Mouse (Mus musculus): Measurements from ENCODE around the gene Gramd1c. TPM values are rescaled to one million over a fixed set of nuclear protein-coding genes. Genes with fewer than 3 reads are reported as not detected.
A peak's percentile ranks its signal among the peaks of the same experiment; 100 is the strongest.

Gramd1c gene
- polyA plus RNA-seq, 1 experiment from 2014 or later, result 3.1 TPM

DNA sequence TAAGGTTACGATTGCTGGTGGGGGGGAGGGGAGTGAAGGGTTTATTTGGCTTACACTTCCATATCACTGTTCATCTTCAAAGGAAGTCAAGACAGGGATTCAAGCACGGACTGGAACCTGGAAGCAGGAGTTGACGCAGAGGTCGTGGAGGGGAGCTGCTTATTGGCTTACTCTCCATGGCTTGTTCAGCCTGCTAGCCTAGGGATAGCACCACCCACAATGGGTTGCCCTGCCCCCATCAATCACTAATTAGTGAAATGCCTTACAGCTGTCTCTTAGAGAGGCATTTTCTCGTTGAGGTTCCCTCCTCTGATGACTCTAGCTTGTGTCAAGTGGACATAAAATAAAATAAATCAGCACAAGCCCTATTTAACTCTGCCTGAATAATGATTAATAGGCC is 52.1 kb downstream of the Gramd1c start:
- H3K9me3 ChIP-seq (ENCODE audit: control insufficient read depth, low read length), result no peaks in the 10 kb centered on the region
- H3K27me3 ChIP-seq (replicated peaks; ENCODE audit: control insufficient read depth, insufficient read depth, low read length), result no peaks in the 10 kb centered on the region
- no peaks in the 10 kb centered on the region for H3K4me1 ChIP-seq (ENCODE audit: control insufficient read depth, insufficient read depth, low read depth, low read length)
- H3K27ac ChIP-seq (ENCODE audit: low read depth, low read length), result no peak overlapping the region
- 68% methylated on average over 5 of the region's 5 CpGs for WGBS
- no peak overlapping the region for H3K4me2 ChIP-seq (ENCODE audit: low read length)
- no peak for ATAC-seq
- H3K4me3 ChIP-seq (ENCODE audit: low read length), result no peak overlapping the region
- no peak overlapping the region for H3K9ac ChIP-seq (ENCODE audit: low read depth, low read length)
- no peaks in the 10 kb centered on the region for H3K36me3 ChIP-seq (ENCODE audit: control insufficient read depth, insufficient read depth, low read length)

DNA sequence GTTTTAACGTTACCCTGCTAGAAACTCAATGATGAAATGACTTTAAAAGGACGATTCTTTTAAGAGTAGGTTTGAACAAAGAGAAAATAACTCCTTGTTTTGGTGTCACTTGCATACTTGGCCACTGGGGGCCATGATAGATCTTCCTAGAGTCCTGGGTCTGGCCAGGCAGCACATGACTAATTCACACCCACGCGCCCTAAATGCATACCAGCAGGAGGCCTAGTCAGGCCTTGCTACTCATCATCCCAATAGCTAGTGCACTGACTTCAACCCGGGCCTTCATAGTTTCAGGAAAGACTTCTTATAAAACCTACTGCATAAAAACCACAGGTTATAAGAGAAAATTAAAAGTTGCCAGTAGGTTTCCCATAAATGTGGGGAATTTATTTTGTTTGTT is 61.1 kb downstream of the Gramd1c start:
- no peak overlapping the region for H3K27ac ChIP-seq (ENCODE audit: low read depth, low read length)
- H3K4me2 ChIP-seq (ENCODE audit: low read length), result no peak overlapping the region
- no peaks in the 10 kb centered on the region for H3K9me3 ChIP-seq (ENCODE audit: control insufficient read depth, low read length)
- no peak for ATAC-seq
- H3K36me3 ChIP-seq (ENCODE audit: control insufficient read depth, insufficient read depth, low read length), result no peaks in the 10 kb centered on the region
- H3K4me3 ChIP-seq (ENCODE audit: low read length), result no peak overlapping the region
- no peaks in the 10 kb centered on the region for H3K27me3 ChIP-seq (replicated peaks; ENCODE audit: control insufficient read depth, insufficient read depth, low read length)
- 57% methylated on average over 5 of the region's 5 CpGs for WGBS
- H3K4me1 ChIP-seq (ENCODE audit: control insufficient read depth, insufficient read depth, low read depth, low read length), result no peaks in the 10 kb centered on the region
- H3K9ac ChIP-seq (ENCODE audit: low read depth, low read length), result no peak overlapping the region

DNA sequence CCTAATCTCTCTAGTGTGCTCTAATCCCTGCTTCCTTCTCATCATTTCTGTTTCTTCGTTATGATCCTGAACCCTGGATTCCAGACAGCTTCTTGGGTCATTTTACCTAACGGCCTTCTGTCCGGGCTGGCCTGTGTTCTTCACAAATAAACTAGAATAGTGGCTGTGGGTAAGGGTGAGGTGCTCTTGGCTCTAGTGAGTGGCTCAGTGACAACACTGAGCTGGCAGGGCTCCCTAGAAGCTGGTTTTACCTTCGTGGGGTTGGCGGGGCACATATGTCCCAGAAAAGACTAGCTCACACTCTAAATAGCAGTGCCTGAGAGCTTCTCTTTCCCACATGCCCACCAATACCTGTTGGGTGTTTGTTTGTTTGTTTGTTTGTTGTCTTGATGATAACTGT is 63.6 kb downstream of the Gramd1c start:
- Histone ChIP-seq H3K27ac (ENCODE audit: low read depth, low read length) (no peak overlapping the region), H3K4me1 (ENCODE audit: control insufficient read depth, insufficient read depth, low read depth, low read length) (no peaks in the 10 kb centered on the region), H3K9ac (ENCODE audit: low read depth, low read length) (no peak overlapping the region), H3K4me3 (ENCODE audit: low read length) (no peak overlapping the region), H3K4me2 (ENCODE audit: low read length) (no peak overlapping the region), H3K27me3 (replicated peaks; ENCODE audit: control insufficient read depth, insufficient read depth, low read length) (no peaks in the 10 kb centered on the region), H3K36me3 (ENCODE audit: control insufficient read depth, insufficient read depth, low read length) (no peaks in the 10 kb centered on the region), H3K9me3 (ENCODE audit: control insufficient read depth, low read length) (no peaks in the 10 kb centered on the region)
- ATAC-seq, result no peak
- WGBS, result 87% methylated on average over 5 of the region's 5 CpGs

DNA sequence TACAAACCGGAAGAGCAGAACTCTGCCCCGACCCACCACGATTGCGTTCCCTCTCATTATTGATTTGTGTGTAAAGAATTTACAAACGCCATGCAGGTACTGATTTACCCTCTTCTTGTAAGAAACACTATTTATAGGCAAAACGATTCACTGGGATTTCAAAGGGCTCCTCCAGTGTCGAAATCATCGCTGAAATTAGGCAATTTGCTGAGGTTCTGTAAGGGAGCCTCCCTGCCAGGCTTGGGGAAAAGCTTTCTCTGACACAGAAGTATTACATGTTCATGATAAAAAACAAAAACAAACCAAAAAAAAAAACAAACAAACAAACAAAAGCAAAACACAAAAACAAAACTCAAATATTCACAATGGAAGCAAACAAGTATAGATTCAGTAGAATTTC is 64.0 kb downstream of the Gramd1c start:
- no peak for ATAC-seq
- WGBS, result 77% methylated on average over 8 of the region's 8 CpGs
- Histone ChIP-seq H3K4me1 (ENCODE audit: control insufficient read depth, insufficient read depth, low read depth, low read length) (no peaks in the 10 kb centered on the region), H3K27me3 (replicated peaks; ENCODE audit: control insufficient read depth, insufficient read depth, low read length) (no peaks in the 10 kb centered on the region), H3K36me3 (ENCODE audit: control insufficient read depth, insufficient read depth, low read length) (no peaks in the 10 kb centered on the region), H3K4me3 (ENCODE audit: low read length) (no peak overlapping the region), H3K4me2 (ENCODE audit: low read length) (no peak overlapping the region), H3K27ac (ENCODE audit: low read depth, low read length) (no peak overlapping the region), H3K9ac (ENCODE audit: low read depth, low read length) (no peak overlapping the region), H3K9me3 (ENCODE audit: control insufficient read depth, low read length) (no peaks in the 10 kb centered on the region)

DNA sequence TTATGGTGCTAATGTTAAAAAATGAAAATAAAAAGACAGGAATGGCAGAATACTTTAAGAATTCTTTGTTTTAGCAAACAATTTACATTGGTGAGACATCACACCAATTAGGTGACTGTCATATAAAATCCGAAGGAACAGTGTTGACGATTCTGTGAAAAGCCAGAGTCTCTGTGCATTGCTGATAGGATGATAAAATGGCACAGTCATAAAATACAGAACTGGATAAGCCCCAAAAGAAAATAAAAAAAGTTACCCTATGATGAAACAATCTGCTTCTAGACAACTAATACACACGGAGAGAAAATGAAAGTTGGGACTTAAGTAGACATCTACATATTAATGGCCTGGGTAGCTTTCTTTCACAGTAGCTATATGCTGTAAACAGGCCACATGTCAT is 68.5 kb downstream of the Gramd1c start:
- Histone ChIP-seq H3K27ac (ENCODE audit: low read depth, low read length) (no peak overlapping the region), H3K4me3 (ENCODE audit: low read length) (no peak overlapping the region), H3K9me3 (ENCODE audit: control insufficient read depth, low read length) (no peaks in the 10 kb centered on the region), H3K9ac (ENCODE audit: low read depth, low read length) (no peak overlapping the region), H3K4me1 (ENCODE audit: control insufficient read depth, insufficient read depth, low read depth, low read length) (no peaks in the 10 kb centered on the region), H3K36me3 (ENCODE audit: control insufficient read depth, insufficient read depth, low read length) (no peaks in the 10 kb centered on the region), H3K4me2 (ENCODE audit: low read length) (no peak overlapping the region), H3K27me3 (replicated peaks; ENCODE audit: control insufficient read depth, insufficient read depth, low read length) (no peaks in the 10 kb centered on the region)
- ATAC-seq, result no peak
- 83% methylated on average over 3 of the region's 3 CpGs for WGBS

DNA sequence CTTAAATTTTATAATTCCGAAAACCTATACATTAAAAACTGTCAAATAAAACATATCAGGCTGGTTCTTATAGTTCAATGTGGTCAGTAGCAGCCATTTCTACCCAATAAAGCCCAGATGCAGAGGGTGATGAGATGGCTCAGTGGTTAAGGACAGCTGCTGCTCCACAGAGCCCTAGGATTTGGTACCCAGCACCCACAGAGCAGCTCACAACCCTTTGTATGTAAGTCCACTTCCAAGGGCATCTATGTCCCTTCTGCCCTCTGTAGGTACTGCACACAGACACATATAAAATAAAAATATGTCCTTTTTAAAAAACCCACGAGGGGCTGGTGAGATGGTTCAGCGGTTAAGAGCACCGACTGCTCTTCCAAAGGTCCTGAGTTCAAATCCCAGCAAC is 76.8 kb downstream of the Gramd1c start:
- WGBS, result 94% methylated on average over 4 of the region's 4 CpGs
- Histone ChIP-seq H3K27me3 (replicated peaks; ENCODE audit: control insufficient read depth, insufficient read depth, low read length) (no peaks in the 10 kb centered on the region), H3K4me1 (ENCODE audit: control insufficient read depth, insufficient read depth, low read depth, low read length) (no peaks in the 10 kb centered on the region), H3K36me3 (ENCODE audit: control insufficient read depth, insufficient read depth, low read length) (no peaks in the 10 kb centered on the region), H3K9ac (ENCODE audit: low read depth, low read length) (no peak overlapping the region), H3K9me3 (ENCODE audit: control insufficient read depth, low read length) (no peaks in the 10 kb centered on the region), H3K4me3 (ENCODE audit: low read length) (no peak overlapping the region), H3K27ac (ENCODE audit: low read depth, low read length) (no peak overlapping the region), H3K4me2 (ENCODE audit: low read length) (no peak overlapping the region)
- no peak for ATAC-seq

DNA sequence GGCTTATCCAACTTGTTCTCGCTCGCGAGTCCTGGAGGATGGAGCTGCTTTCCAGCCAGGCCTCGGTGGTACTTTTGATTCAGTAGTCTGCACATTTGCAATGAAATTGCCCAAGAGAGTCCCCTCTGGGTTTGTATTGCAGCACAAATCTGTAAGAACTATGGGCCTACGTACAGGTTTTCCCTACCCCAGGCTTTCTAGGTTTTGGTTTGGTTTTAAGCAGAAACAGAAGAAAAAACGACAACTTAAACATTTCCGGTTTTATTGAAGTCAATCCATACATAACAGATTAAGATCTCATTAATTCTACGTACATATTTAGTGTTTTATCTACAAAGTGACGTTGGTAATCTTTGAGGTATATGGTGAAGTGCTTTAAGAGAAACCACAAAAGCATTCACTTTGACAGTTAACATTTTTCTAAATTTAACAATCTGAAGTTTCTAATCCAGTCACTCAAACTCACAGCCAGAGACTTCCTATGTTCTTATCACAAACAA is 83.0 kb downstream of the Gramd1c start:
- Histone ChIP-seq H3K4me3 (ENCODE audit: low read length) (peak overlapping the region; percentile 78), H3K27me3 (replicated peaks; ENCODE audit: control insufficient read depth, insufficient read depth, low read length) (no peaks in the 10 kb centered on the region), H3K4me2 (ENCODE audit: low read length) (peak overlapping the region; percentile 98), H3K36me3 (ENCODE audit: control insufficient read depth, insufficient read depth, low read length) (no peaks in the 10 kb centered on the region), H3K9me3 (ENCODE audit: control insufficient read depth, low read length) (no peaks in the 10 kb centered on the region), H3K4me1 (ENCODE audit: control insufficient read depth, insufficient read depth, low read depth, low read length) (peaks cover 6% of the 10 kb centered on the region; the same call in 1 of the 2 replicates), H3K27ac (ENCODE audit: low read depth, low read length) (no peak overlapping the region), H3K9ac (ENCODE audit: low read depth, low read length) (peak overlapping the region; percentile 74)
- WGBS, result 30% methylated on average over 9 of the region's 9 CpGs
- no peak for ATAC-seq

DNA sequence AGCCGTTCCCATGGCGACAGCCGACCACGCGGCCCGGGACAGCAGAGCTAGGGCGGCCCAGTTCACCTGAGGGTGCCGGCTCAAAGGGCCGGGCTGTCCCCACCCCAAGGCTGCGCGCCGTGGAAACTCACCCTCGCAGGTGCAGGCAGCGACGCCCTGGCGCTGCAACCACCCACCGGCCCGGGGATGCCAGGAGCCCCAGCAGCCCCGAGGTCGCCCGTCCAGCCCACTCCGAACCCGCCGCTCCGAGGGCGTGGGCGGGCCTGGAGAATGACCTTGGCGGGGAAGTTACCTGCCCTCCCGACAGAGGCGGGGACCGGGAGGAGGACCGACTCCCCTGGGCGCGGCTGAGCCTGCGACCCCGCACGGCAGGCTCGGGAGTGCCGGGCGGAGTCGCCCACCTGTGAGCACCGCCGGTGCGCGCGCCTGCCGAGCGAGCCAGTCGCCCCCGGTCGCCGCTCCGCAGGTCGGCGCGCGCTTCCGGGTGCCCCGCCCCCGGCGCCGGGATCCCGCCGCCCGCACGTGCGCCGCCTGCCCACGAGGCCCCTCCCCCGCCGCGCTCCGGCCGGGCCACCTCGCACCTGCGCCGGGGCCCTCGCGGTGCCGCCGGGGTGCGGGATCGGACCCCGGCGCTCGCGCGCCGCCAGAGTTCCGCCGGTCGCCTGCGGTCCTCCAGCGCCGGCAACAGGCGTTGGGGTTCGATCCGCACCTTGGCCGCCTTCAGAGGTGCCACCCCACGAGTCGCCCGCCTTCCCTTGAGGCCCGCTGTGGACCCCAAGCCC is 83.6 kb downstream of the Gramd1c start, which contains the start of gene Zdhhc23:
Gene Zdhhc23 (minus strand): TSS at position 464 of the 782 bp plus-strand sequence.
- WGBS, result under 1% methylated on average over 63 of the region's 103 CpGs
- no peaks in the 10 kb centered on the region for H3K36me3 ChIP-seq (ENCODE audit: control insufficient read depth, insufficient read depth, low read length)
- H3K4me1 ChIP-seq (ENCODE audit: control insufficient read depth, insufficient read depth, low read depth, low read length), result peaks cover 6% of the 10 kb centered on the region; the same call in 1 of the 2 replicates
- peak within 1 kb of the TSS; percentile 98 for H3K4me2 ChIP-seq (ENCODE audit: low read length)
- H3K9me3 ChIP-seq (ENCODE audit: control insufficient read depth, low read length), result no peaks in the 10 kb centered on the region
- H3K27me3 ChIP-seq (replicated peaks; ENCODE audit: control insufficient read depth, insufficient read depth, low read length), result no peaks in the 10 kb centered on the region
- H3K27ac ChIP-seq (ENCODE audit: low read depth, low read length), result no peak within 1 kb of the TSS
- peak within 1 kb of the TSS; percentile 74 for H3K9ac ChIP-seq (ENCODE audit: low read depth, low read length)
- peak within 1 kb of the TSS; percentile 78 for H3K4me3 ChIP-seq (ENCODE audit: low read length)
- peak; percentile 83 for ATAC-seq

DNA sequence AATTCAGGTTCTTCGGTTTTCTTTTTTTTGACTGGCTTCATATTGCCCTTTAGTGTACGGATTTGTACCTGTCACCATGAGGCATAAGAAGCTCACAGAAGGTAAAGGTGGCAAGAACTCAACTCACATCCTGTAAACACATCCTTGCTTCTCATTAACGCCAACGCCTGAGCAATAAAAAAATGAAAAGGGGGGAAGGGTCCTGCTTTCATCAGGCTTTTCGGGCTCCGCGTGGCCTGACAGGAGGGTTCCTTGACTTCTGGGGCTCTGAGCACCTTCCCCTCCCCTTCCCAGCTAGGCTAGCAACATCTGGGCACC is 84.2 kb downstream of the Gramd1c start:
- ATAC-seq, result no peak; the same call in 1 of the 2 replicates
- no peaks in the 10 kb centered on the region for H3K9me3 ChIP-seq (ENCODE audit: control insufficient read depth, low read length)

More for the DNA sequence above, 84.2 kb downstream of the Gramd1c start:
- peaks cover 6% of the 10 kb centered on the region; the same call in 1 of the 2 replicates for H3K4me1 ChIP-seq (ENCODE audit: control insufficient read depth, insufficient read depth, low read depth, low read length)
- 14% methylated on average over 7 of the region's 7 CpGs for WGBS
- H3K27me3 ChIP-seq (replicated peaks; ENCODE audit: control insufficient read depth, insufficient read depth, low read length), result no peaks in the 10 kb centered on the region
- peak overlapping the region; percentile 78 for H3K4me3 ChIP-seq (ENCODE audit: low read length)
- peak overlapping the region; percentile 74 for H3K9ac ChIP-seq (ENCODE audit: low read depth, low read length)
- H3K27ac ChIP-seq (ENCODE audit: low read depth, low read length), result no peak overlapping the region
- H3K4me2 ChIP-seq (ENCODE audit: low read length), result peak overlapping the region; percentile 98
- no peaks in the 10 kb centered on the region for H3K36me3 ChIP-seq (ENCODE audit: control insufficient read depth, insufficient read depth, low read length)
